Mouse (Mus musculus): ENCODE results near the gene Gm5737.

The Gm5737 gene

DNA sequence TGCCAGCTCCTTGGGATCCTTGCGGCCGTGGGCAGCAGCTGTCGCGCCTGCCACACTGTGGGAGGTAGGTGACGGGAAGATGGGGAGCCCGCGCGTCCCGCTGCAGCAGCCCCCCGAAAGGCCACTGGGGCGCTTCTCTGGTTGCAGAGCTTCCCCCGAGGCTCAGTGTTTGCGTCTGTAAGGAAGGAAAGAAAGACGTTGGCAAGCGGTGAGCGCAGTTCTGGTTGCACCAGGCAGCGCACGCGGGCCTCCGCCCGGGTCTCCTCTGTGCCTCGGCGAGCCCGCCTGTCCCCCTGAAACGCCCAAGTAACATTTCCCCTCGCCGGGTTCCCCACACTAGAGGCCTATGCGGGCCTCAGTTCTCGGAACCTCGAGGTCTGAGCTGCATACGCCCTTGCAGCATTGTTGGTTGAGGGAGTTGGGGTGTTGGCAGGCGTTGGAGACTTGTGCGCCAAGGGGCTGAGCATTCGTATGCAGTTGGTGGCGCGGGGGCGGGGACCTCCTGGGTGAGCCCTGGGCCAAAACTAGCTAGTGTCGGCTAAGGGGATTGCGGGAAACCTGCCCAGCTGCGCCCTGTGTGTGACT is 31.0 kb downstream of the Gm5737 start:
- peak; percentile 84 for DNase-seq (ENCODE audit: low read depth, low spot score)

DNA sequence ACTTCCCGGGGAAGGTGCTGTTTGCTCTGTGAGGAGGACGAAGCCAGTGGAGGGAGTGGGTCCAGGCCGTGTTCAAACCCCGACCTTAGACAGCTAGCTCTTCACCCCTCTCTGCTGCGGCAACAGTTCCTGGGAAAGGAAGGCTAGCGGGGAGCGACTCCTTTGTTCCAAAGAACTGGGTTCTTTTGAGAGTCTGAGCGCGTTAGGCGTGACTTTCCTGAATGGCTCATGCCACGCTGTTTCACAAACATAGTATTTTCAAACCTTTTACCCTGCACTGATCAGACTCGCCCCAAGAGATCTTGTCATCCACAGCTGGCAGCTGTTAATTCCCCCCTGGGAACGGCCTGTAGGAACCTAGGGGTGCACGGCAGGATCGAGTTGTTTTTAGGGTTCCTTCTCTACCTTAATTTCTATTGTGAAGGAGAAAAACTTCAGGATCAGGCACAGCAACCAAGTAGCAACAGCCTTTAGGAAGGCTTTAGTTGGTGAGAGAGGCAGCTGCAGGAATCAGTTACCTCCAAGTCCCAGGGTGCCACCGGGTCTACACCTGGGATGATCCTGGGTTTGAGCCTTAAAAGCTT is 31.8 kb downstream of the Gm5737 start:
- no peak for DNase-seq (ENCODE audit: low read depth, low spot score)

DNA sequence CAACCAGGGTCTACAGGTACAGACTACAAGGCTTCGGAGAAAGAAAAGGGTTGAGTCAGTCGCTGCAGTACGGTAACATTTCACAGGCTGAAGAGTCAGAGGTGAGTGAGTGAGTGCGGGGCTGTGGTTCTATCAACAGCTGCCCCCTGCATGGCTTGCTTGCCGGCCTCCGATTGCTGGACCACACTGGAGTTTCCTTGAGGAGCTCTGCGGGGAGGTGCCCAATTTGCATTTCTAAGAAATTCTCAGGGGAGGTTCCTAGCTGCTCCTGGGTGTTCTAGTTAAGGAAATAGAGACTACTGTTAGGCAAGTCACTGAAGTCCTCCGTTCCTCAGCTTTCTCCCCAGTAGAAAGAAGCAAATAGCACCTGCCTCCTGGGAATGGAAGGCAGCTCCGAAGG is 32.5 kb downstream of the Gm5737 start:
- no peak for DNase-seq (ENCODE audit: low read depth, low spot score)

DNA sequence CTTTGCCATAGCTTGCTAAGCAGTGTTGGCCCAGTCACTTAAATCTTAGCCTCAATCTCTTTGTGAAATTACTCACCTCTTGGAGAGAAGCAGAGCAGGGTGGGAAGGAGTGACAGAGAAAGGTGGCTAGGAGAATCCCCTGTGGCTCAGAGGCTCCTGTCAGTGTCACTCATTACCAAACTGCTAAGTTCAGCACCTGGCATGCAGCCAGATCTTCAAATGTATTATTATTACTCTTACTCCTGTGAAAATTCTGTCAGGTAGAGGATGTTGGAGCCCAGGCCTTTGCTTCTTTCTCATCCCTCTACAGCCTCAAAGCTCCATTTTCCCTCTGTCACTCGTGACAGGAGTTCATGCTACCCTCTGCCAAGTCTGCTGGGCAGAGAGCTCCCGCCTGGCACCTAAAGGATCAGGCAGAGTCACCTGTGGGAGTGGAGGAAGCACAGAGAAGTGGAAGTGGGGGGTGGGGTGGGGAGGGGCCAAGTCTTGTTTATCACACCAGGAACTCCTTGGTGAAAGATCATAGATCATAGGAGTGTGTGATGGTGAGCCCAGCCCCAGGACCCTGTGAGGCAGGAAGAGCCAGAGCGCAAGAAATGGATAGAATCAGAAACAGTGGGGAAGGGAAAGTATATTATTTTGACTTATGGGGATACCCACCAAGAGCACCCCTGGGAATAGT is 36.8 kb downstream of the Gm5737 start:
- DNase-seq (ENCODE audit: low read depth, low spot score): no peak

DNA sequence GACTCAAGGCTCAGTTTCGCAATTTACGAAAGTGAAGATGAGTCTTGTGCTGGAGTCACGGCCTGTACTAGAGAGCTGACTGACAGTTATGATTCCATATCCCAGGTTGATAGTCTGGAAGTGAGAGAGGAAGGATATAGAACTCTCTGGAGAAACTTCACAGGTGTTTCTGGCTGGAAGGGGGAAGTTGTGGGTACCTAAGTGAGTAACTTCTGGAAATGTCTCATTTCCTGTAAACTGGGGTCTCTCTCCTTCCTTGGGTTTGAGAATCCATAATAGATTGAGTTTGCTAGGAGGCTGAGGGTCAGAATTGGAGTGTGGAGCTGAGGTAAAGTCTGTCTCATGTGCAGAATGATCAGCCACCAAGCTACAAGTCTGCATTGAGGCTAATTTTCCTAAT is 38.0 kb downstream of the Gm5737 start:
- no peak for DNase-seq (ENCODE audit: low read depth, low spot score)

DNA sequence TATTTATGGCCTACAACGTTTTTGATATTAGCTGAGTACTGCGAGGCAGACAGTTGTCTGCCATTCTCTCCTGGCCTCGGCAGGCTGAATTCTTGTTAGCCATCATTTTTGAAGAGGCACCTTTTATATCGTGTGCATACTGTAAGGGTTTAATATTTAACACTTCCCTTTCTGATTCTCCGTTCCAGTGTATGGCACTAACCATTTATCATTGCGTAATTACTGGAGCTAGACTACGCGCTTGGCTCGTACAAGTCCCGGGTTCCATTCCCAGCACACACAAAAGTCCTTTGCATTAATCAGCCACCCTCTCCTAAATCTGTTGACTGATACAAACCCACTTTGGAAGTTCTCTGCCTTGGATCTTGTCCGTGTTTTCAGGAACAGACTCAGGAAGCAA is 47.7 kb downstream of the Gm5737 start:
- DNase-seq (ENCODE audit: low read depth, low spot score): no peak

DNA sequence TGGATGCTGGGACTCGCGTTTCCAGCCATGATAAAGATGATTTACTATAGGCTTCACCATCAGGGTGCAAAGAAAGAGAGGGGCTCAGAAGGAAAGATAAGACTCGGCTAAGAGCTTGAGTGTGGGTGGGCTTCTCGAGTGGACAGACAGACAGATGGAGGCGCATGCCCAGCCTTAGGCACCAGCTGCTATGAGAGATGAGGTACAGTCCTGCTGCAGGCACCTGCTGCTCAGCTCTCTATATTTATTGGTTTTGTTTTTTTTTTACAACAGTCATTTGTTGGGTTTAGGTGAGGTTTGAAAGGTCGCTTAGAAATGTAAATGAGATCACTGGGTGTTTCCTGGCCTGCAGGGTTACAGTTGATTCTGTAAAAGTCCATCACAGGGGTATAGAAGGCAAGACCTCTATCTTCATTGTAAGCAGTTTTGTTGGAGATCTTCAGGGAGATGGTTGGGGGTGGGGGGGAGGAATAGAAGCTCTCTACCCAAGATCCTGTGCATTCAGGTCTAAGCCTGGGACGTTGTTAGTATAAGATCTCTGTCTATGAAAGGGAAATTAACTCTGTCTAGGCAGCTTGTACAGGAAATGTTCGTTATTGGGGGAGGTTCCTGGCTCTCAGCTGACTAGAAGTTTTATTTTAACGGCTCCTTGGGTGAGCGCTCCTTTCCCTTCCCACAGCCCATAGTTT is 48.8 kb downstream of the Gm5737 start:
- no peak for DNase-seq (ENCODE audit: low read depth, low spot score)

DNA sequence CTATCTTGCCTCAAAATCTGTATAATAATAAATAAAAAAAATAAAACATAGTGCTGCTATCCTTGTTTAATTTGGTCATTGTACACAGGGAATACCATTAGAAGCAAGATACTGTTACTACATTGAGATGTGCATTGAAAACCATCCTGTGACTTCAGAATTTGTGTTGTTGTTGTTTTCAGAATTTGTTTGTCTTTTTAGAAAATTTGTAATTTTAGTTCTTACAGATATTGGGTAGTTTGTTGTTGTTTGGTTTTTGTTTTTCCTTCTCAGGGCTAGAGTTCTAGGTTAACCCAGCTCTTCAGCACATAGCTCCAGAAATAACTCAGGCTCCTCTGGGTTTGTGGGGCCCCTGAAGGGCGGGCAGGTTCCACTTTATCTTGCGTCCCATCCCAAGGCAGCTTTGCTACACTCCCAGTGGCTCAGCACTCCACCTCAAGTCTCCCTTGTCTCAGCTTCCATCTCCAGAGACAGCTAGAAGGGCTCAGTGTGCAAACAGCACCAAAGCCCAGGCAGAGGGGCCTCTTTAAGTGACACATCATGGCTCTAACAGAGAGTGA is 49.4 kb downstream of the Gm5737 start:
- DNase-seq (ENCODE audit: low read depth, low spot score): no peak

DNA sequence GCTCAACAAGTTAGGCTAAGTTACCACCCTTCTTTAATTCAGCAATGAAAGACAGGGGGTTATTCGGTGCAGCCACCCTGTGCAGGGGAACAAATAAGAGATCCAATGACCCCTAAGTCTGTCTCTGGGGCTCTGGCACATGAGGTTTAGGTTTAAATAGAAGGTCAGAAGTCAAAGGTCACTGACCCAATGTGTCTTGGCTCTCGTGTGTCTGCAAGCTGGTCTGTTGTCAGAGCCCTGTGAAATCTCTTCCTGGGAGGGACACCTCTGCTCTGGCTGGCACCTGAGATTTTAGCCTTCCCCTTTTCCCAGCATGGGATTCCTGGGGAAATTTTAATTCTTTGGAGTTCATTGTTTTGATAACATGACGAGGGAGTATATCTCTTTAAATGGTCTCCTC is 50.0 kb downstream of the Gm5737 start:
- DNase-seq (ENCODE audit: low read depth, low spot score): no peak

DNA sequence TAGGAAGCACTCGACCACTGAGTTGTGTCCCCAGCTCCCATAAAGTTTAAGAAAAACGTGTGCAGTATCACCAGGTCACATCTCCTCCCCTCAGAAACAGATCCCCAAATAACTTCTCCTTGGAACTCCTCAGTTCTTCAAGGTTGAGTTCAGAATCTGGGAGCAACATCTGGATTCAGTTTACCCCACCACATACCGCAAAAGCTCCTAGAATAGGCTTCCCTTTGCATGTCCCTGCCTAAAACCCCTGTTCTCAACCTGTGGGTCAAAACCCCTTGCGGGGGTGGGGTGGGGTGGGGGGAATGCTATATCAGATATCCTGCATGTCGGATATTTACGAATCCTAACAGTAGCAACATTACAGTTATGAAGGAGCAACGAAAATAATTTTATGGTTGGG is 50.5 kb downstream of the Gm5737 start:
- no peak for DNase-seq (ENCODE audit: low read depth, low spot score)

DNA sequence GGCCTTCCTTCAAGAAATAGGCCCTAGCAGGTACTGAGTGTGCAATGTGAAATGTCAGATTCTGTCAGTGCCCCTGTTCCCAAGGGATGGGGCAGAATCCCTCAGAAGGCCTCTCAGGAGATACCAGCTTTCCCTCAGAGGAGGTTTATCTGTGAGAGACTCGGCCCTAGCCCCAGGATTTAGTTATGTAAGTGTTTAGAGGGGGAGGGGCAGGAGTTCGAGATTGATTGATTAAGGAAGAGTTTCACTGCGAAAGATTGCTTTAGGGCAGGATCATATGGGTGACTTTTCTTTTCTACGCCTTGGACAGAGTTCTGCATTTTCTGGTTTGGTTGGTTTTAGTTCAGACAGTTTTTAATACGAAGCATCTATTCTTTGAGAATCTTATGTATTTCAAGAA is 51.3 kb downstream of the Gm5737 start:
- no peak for DNase-seq (ENCODE audit: low read depth, low spot score)

DNA sequence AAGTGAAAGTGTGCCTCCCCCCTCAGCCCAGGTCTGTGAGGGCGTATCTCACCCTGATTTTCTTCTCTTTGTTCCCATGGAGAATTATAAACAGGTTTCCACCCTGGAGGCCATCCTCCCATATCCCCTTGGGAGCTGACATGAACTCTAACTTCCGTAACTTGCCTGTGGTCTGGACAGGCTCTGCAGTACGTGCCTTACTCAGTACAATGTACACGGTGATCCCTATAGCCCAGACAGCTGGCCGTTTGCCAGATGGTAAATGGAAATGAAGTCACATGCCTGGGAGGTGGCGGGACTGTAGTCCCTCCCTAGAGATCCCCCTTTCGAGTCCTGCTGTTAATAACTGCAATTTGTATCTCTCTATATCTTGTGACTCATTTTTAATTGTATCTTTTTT is 52.9 kb downstream of the Gm5737 start:
- peak; percentile 55 for DNase-seq (ENCODE audit: low read depth, low spot score)

DNA sequence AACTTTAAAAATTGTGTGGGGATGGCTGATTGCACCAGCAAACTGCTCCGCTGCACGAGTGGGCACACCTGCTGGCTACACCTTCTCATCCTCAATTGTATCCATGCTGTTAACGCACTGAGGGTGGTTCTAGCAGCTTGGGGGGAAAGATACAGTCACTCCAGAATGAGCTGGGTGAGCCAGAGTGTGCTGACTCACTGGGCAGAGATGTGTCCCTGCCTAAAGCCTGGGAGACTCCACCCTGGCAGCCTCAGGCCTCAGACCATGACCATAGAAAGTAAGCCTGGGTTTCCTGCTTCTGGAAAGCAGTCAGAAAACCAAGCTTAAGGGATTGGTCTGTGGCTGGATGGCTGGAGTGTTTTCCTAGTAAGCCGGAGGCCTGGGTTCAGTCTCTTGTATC is 53.7 kb downstream of the Gm5737 start:
- DNase-seq (ENCODE audit: low read depth, low spot score): peak; percentile 59

DNA sequence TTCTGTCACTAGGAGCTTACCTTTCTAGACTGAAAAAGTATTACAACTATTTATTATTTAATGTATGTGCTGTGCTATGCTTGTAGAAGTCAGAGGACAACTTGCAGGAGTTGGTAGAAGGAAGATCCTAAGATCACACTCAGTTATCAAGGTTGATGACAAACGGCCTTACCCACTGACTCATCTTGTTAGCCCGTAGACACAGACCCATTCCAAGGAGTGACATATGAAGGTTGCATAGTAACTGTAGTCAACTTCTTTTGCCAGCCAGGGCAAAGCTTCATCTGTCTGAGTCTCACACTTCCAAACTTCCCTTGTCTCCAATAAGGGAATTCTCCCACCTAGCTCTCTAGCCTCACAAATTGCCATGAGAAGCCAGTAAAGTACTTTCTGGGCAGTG is 54.5 kb downstream of the Gm5737 start:
- no peak for DNase-seq (ENCODE audit: low read depth, low spot score)

DNA sequence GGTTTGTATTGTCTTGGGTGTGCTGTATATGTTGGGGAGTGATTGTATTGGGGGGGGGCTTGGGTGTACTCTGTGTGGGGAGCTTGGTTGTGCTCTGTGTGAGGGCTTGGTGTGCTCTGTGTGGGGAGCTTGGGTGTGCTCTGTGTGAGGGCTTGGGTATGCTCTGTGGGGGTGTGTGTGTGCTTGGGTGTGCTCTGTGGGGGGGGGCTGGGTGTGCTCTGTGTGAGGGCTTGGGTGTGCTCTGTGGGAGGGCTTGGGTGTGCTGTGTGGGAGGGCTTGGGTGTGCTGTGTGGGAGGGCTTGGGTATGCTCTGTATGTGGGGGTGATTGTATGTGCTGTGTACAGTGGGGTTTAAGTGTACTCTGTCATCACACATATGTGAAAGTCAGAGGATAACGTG is 55.6 kb downstream of the Gm5737 start:
- DNase-seq (ENCODE audit: low read depth, low spot score): no peak

DNA sequence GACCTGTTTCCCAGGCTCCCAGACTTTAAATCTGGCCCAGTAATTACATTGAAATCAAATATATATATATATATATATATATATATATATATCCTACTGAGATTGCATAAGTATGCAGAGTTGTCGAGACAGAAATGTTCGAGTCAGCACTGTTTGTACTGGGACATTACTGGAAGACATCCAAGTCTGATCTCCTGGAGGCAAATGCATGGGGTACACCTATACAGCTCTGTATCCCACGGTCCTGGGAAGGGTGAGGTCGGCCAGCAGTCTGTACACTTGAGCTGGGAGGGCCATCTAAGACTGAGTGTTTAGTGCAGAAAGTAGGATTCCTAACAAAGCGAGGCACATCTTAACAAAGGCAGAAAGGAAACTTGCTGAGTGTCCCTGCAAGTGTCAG is 57.7 kb downstream of the Gm5737 start:
- no peak for DNase-seq (ENCODE audit: low read depth, low spot score)

DNA sequence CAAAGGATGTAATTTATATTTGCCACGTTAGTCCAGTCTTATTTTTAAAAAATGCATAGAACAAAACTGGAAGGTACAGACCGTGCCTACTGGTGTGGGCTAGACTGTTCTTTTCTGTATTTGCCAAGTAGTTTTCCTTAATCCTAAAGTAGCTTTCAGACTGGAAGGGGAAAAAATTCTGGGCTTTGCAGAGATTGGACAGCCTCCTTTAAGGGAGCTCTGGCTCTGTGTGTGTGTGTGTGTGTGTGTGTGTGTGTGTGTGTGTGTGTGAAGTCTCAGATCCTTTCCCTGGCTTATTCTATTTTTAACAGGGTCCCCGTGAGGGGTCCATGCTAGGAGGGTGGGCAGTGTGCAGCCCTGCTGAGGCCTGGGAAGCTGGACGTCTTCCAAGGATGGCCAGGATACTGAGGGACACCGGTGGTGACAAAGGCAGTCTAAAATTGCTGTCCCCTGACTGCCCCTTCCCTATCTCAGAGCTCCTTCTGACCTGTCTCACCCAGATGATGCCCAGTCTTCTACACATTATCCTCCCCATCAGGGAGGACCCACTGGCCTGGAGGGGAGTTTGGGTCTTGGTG is 58.4 kb downstream of the Gm5737 start:
- no peak for DNase-seq (ENCODE audit: low read depth, low spot score)

DNA sequence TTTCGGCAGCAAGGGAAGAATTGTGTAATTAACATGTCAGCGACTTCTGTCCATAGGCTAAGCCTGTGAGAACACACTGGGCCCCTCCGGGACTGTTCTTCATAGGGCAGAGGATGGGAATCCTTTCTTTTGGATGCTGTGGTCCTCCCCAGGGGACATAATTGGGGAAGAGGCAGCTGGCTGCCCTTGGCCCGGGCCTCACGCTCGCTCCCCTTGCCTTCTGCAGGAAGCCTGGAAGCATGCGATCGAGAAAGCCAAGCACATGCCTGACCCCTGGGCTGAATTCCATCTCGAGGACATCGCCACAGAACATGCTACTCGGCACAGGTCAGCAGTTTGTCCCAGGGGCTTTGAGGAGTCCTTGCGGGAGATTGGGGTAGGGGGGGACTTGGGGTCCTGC is 60.9 kb downstream of the Gm5737 start:
- DNase-seq (ENCODE audit: low read depth, low spot score): no peak

DNA sequence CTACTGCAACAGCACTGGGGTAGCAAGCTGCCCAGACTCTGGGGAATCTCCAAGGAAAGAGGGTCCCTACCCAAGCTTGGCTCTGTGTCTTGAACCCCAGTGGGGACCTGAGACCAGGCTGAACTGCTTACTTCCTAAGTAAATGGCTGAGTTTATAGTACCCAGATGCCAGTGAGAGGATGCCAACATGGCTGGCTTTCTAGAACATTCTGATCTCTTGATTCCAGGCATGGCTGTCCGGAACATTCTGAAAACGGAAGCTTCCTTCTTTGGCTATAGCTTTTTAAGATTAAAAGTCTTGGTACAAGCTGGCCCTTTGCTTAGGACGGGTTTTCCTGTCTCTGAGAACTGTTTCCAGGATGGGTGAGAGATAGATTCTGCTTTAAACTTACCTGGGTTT is 61.9 kb downstream of the Gm5737 start:
- peak; percentile 68 for DNase-seq (ENCODE audit: low read depth, low spot score)

DNA sequence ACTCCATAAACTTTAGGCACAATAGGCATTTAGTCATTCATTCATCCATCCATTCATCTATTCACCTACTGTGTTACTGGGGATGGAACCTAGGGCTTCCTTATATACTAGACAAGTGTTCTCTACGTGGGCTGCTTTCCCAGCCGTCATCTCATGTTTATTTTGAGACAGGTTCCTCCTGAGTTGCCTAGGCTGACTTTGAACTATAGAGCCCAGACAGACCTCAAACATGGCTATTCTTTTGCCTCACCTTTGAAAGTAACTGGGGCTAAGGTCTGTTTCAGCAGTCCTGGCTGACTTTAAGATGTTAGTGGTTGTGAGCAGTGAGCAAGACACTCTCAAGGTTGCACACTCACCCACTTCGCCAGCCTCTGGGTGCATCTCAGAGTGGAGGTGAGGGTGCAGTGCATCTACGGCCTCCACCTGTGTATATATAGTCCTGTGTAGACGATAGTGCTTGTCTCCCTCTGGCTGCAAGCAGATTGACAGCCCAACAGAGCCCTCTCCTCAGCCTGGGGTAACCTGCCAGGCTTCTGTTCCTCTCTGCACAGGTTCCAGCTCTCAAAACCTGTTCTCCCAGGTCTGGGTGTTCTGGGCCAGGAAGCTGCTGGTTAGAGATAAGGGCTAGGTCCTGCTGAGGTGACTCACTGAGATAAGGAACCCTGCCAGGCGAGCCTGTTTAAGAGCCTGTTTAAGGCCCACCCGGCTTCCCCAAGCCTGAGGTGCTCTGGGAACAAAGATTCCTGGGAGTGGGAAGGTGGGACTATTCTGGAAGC is 62.8 kb downstream of the Gm5737 start:
- DNase-seq (ENCODE audit: low read depth, low spot score): no peak
